Mouse (Mus musculus) erythroblast, embryonic 14.5 days (primary cell): ENCODE data around the gene Dab1.

Source experiments
- GATA1 ChIP-seq: IDR thresholded peaks from 2 replicates; pipeline ENCODE4 v1.6.1; 2012; ENCODE audit warnings: low read length, inconsistent platforms, mixed read lengths
- TAL1 ChIP-seq: IDR thresholded peaks from 3 replicates; pipeline ENCODE4 v1.6.1; 2012; ENCODE audit warnings: low read length, inconsistent platforms, mixed read lengths

DNA sequence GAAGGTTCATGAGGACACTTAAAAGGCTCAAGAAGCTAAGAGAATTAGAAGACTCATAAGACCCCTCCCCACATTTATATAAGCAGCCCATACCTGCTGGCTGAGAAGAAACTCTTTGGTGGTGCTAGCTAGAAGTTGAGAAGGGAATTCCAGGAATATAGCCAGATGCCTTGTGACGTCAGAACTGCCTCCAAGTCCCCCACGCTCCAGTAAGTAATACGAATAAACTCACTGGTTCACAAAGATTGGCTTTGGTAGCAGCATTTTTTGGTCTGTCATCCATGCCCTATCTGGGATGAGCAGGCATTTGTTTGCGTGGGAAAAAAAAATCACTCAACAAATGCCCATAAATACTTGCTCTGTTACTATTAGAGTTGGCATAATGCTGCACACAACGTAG, 816.6 kb downstream of the Dab1 start:
- TF ChIP-seq GATA1, result no peak
- no peak for TF ChIP-seq TAL1
